Mouse (Mus musculus) heart, adult 2 months (tissue): ENCODE data around the gene Aknad1. TPM values are rescaled to one million over a fixed set of nuclear protein-coding genes. Genes with fewer than 3 reads are reported as not detected.

ENCODE experiments used
- DNase-seq, 2 experiments: peaks; one replicate each; pipeline ENCODE4 v3.0.0; 2021
- H3K27ac ChIP-seq: fragments of 200-600 bp; 2 replicates; pipeline ENCODE4 v1.8.1; 2022
- H3K27me3 ChIP-seq: fragments of 200-500 bp; 2 replicates; pipeline ENCODE4 v1.6.1; 2012; ENCODE audit warnings: mild to moderate bottlenecking, low read length, inconsistent platforms, mixed read lengths; ENCODE audit not compliant: control insufficient read depth, insufficient read depth
- H3K36me3 ChIP-seq: fragments of 200-500 bp; 2 replicates; pipeline ENCODE4 v1.6.1; 2012; ENCODE audit warnings: low read length, inconsistent platforms; ENCODE audit not compliant: control insufficient read depth, insufficient read depth
- H3K4me1 ChIP-seq: fragments of 200-500 bp; 2 replicates; pipeline ENCODE4 v1.6.1; 2011; ENCODE audit warnings: low read length; ENCODE audit not compliant: control insufficient read depth, insufficient read depth
- H3K4me3 ChIP-seq: fragments of 200-600 bp; 2 replicates; pipeline ENCODE4 v1.8.1; 2022
- H3K79me2 ChIP-seq: fragments of 200-500 bp; replicated peaks from 2 replicates; pipeline ENCODE4 v1.6.1; 2012; ENCODE audit warnings: mild to moderate bottlenecking, inconsistent platforms, low read length, moderate library complexity, mixed read lengths; ENCODE audit not compliant: control insufficient read depth, insufficient read depth
- H3K9ac ChIP-seq: fragments of 200-500 bp; 2 replicates; pipeline ENCODE4 v1.6.1; 2012; ENCODE audit warnings: low read depth, mild to moderate bottlenecking, control low read depth, inconsistent platforms, low read length, mixed read lengths
- CTCF ChIP-seq: fragments of 200-600 bp; IDR thresholded peaks from 2 replicates; pipeline ENCODE4 v1.8.1; 2022; ENCODE audit warnings: antibody characterized with exemption, mild to moderate bottlenecking, moderate library complexity
- EP300 ChIP-seq: fragments of 200-500 bp; IDR thresholded peaks from 2 replicates; pipeline ENCODE4 v1.6.1; 2011; ENCODE audit warnings: low read depth, low read length, control low read depth; ENCODE audit not compliant: insufficient read depth
- POLR2A ChIP-seq: fragments of 200-500 bp; IDR thresholded peaks from 2 replicates; pipeline ENCODE4 v1.6.1; 2011; ENCODE audit warnings: mild to moderate bottlenecking, low read depth, low read length, control low read depth; ENCODE audit not compliant: insufficient read depth
- WGBS: fragments of 180-500 bp; shearing (Covaris S2); methylation state at CpG from one replicate; pipeline ENCODE4 v1.1.7; 2018; 5-methylcytosine and 5-hydroxymethylcytosine counted together
- intact Hi-C: fragments of 180-260 bp; cut with DNase I; formaldehyde crosslinking; loops from one replicate; pipeline ENCODE4 v1.15.1; 2025
- polyA plus RNA-seq: library from polyadenylated mRNA; depleted of rRNA; stranded (reverse); fragments of >200 nt; gene quantifications from 2 replicates; pipeline ENCODE4 v1.2.3, GENCODE M21; 2012
- total RNA-seq, 2 experiments: library from RNA; stranded (reverse); gene quantifications; 2 replicates each; pipeline ENCODE4 v1.2.3; 2021

Gene Aknad1
- total and polyA plus RNA-seq, 3 experiments, result 0.04 to 0.05 TPM; not detected in 1

- H3K27me3 ChIP-seq, result no peaks in the 10 kb centered on the region
- H3K27ac ChIP-seq, result no peak overlapping the region
- intact Hi-C loops, result no loop called here
- no peaks in the 10 kb centered on the region for H3K36me3 ChIP-seq
- no peak for TF ChIP-seq POLR2A
- TF ChIP-seq CTCF, result no peak
- no peak for TF ChIP-seq EP300
- H3K9ac ChIP-seq, result no peak overlapping the region
- WGBS, result 91% methylated on average over 7 of the region's 7 CpGs
- no peak overlapping the region for H3K4me3 ChIP-seq
- H3K4me1 ChIP-seq, result peaks cover 6% of the 10 kb centered on the region
- no peaks in the 10 kb centered on the region for H3K79me2 ChIP-seq
- no peak for DNase-seq
Measured at GRCm38 (mm10) chr3:108765476-108765875, 26.0 kb downstream of the Aknad1 start.

- no peaks in the 10 kb centered on the region for H3K36me3 ChIP-seq
- H3K27me3 ChIP-seq, result no peaks in the 10 kb centered on the region
- TF ChIP-seq EP300 (no peak), CTCF (no peak), POLR2A (no peak)
- H3K9ac ChIP-seq, result no peak overlapping the region
- no peak overlapping the region for H3K4me3 ChIP-seq
- H3K27ac ChIP-seq, result no peak overlapping the region
- WGBS, result 56% methylated on average over 7 of the region's 7 CpGs
- peaks cover 9% of the 10 kb centered on the region for H3K4me1 ChIP-seq
- no peak for DNase-seq
- no peaks in the 10 kb centered on the region for H3K79me2 ChIP-seq
- intact Hi-C loops, result no loop called here
Measured at GRCm38 (mm10) chr3:108766943-108767342, 27.5 kb downstream of the Aknad1 start.

DNA sequence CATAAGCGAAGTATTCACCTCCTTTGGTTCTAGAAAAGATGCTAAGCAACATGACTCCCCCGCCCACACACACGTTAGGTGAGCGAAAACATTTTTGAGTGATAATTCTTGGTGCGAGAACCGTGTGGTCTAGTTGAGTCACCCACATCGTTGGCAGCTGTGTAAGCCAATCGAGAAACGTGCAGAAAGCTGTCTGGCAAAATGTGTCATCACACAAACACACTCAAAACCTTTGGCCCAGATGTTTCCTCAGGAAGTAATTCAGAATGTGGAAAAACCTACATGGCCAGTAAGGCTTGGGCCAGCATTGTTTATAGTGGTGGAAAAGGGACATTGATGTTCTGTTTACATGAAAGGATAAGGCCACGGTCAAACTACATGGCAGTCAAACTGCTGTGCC, 28.0 kb downstream of the Aknad1 start:
- intact Hi-C loops, result no loop called here

GRCm38 (mm10) chr3:108769547-108769946, 30.1 kb downstream of the Aknad1 start:
- DNase-seq, result peak in 1 of 2 experiments; percentile 15
- intact Hi-C loops, result no loop called here
- Histone ChIP-seq H3K4me1 (peaks cover 4% of the 10 kb centered on the region), H3K9ac (no peak overlapping the region), H3K36me3 (no peaks in the 10 kb centered on the region), H3K79me2 (no peaks in the 10 kb centered on the region), H3K27ac (no peak overlapping the region), H3K27me3 (no peaks in the 10 kb centered on the region), H3K4me3 (no peak overlapping the region)
- TF ChIP-seq EP300 (no peak), CTCF (no peak), POLR2A (no peak)
- WGBS, result 65% methylated on average over 6 of the region's 6 CpGs

More for the DNA sequence above, 28.0 kb downstream of the Aknad1 start:
- no peak overlapping the region for H3K27ac ChIP-seq
- no peaks in the 10 kb centered on the region for H3K79me2 ChIP-seq
- no peak overlapping the region for H3K9ac ChIP-seq
- TF ChIP-seq EP300 (no peak), POLR2A (no peak), CTCF (no peak)
- no peaks in the 10 kb centered on the region for H3K27me3 ChIP-seq
- H3K4me1 ChIP-seq, result peaks cover 7% of the 10 kb centered on the region
- WGBS, result 42% methylated on average over 10 of the region's 10 CpGs
- peak in 1 of 2 experiments; percentile 18 for DNase-seq
- no peak overlapping the region for H3K4me3 ChIP-seq
- H3K36me3 ChIP-seq, result no peaks in the 10 kb centered on the region

DNA sequence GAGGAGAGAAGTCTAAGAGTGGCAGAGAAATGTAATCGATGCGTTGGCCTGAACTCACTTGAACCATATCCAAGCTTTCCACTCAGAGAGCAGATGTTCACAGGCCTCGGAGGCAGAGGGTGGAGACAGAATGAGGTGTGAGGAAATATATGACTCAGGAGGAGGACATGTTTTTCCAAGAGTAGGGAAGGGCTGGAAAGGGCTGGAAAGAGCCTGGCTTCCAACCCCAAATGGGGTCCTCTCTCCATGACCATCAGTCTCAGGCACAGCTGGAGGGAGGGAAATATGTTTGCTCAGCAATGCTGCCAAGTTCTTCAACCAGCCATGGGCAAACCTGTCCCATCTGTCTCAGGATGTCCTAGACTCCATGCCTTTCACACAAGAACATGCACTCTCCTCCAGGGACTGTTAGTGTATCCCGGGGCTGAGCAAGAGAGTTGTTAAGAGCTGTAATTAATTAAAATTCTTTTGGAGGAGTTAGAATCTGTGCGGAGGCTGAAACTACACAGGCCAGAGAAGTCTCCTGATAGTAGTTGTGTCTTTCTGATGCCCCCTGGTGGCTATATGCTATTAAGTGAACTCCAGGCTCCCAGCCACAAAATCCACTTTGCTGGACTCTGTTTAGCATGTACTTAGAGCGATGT, 31.4 kb downstream of the Aknad1 start:
- Histone ChIP-seq H3K27me3 (no peaks in the 10 kb centered on the region), H3K36me3 (no peaks in the 10 kb centered on the region), H3K9ac (no peak overlapping the region), H3K27ac (peak overlapping the region; percentile 52), H3K79me2 (no peaks in the 10 kb centered on the region), H3K4me3 (no peak overlapping the region), H3K4me1 (peaks cover 4% of the 10 kb centered on the region)
- TF ChIP-seq EP300 (no peak), CTCF (peak; percentile 85)
- intact Hi-C loops, result loop anchor here (1.0 to 5.0 kb wide), 4 partner anchors 49 to 369 kb away; partner anchors contain the start of gene Gpsm2
- WGBS, result 15% methylated on average over 6 of the region's 6 CpGs
- DNase-seq, result peak; percentile 48 to 56

- Histone ChIP-seq H3K4me3 (no peak overlapping the region), H3K27ac (no peak overlapping the region), H3K4me1 (peaks cover 4% of the 10 kb centered on the region), H3K27me3 (no peaks in the 10 kb centered on the region), H3K9ac (no peak overlapping the region), H3K36me3 (no peaks in the 10 kb centered on the region), H3K79me2 (no peaks in the 10 kb centered on the region)
- 90% methylated on average over 13 of the region's 13 CpGs for WGBS
- intact Hi-C loops, result loop anchor here (5.0 kb wide), 3 partner anchors 50 to 370 kb away; partner anchors contain the start of gene Gpsm2
- DNase-seq, result peak; percentile 36 to 39
- TF ChIP-seq CTCF, result no peak
- no peak for TF ChIP-seq EP300
- no peak for TF ChIP-seq POLR2A
Measured at GRCm38 (mm10) chr3:108772211-108772610, 32.8 kb downstream of the Aknad1 start.
